Mouse (Mus musculus) effector memory CD4-positive, alpha-beta T cell, adult 7 months (primary cell): Measurements from ENCODE around the gene Tnfaip2. TPM values are rescaled to one million over a fixed set of nuclear protein-coding genes. Genes with fewer than 3 reads are reported as not detected.

Experiments
- polyA plus RNA-seq: library from polyadenylated mRNA; unstranded; fragments of 100-300 nt; shearing (Covaris generic); gene quantifications from one replicate; pipeline ENCODE4 v1.2.1, GENCODE M21; 2017

The Tnfaip2 gene
- polyA plus RNA-seq, result 0.10 TPM

DNA sequence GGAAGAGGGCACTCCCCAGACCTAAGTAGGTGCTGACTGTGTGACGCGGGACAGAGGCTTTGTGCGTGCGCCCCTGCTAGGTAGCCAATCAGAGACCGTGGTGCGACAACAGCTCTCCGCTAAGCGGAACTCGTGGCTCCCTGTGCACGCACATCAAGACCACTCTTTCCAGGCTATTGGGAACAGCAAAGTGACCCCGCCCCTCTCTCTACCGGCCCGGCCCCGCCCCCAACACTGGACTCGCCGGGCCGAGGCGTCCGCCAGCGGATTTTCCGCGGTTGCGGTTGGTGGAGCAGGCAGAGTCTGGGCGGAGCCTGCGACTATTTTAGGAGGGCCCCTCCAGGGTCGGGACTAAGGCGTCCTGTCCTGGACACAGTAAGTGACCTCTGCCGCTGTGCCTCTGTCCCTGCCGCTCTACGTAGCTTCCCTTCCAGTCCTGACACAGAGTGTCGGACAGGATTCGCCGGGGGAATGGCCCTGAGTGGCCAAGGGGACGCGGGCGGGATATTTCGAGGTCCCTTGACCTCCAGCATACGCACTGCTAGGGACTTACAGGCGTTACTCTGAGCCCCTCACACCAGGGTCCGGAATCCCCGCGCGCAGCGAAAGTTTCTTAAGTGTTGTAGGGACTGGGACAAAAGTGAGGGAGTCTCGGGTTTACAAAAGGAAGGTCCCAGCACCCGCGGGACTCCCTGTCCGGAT, at the start of gene Tnfaip2:
TSS of gene Tnfaip2 (plus strand) at position 161 of the 702 bp plus-strand sequence.

DNA sequence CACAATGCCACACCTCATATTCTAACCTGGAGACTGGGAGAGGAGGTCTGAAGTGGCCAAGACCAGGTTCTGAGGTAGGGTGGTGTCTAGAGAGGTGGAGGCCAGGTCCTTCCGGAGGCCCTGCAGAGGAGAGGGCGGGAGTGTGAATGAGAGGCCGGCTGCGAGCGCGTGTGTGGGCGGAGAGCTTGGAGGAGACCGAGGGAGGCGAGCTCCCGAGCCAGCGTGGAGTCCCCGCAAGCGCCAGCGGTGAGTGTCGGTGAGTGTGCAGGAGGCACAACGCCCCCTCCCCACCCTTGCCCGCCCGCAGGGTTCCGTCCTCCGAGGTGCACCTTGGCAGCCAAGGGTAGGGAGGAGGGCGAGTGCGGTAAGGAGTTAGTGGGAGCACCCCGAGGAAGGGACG, 35.6 kb upstream of the Tnfaip2 start, which contains the start of gene Lbhd2:
TSS of gene Lbhd2 (plus strand) at position 188 of the 400 bp plus-strand sequence.

DNA sequence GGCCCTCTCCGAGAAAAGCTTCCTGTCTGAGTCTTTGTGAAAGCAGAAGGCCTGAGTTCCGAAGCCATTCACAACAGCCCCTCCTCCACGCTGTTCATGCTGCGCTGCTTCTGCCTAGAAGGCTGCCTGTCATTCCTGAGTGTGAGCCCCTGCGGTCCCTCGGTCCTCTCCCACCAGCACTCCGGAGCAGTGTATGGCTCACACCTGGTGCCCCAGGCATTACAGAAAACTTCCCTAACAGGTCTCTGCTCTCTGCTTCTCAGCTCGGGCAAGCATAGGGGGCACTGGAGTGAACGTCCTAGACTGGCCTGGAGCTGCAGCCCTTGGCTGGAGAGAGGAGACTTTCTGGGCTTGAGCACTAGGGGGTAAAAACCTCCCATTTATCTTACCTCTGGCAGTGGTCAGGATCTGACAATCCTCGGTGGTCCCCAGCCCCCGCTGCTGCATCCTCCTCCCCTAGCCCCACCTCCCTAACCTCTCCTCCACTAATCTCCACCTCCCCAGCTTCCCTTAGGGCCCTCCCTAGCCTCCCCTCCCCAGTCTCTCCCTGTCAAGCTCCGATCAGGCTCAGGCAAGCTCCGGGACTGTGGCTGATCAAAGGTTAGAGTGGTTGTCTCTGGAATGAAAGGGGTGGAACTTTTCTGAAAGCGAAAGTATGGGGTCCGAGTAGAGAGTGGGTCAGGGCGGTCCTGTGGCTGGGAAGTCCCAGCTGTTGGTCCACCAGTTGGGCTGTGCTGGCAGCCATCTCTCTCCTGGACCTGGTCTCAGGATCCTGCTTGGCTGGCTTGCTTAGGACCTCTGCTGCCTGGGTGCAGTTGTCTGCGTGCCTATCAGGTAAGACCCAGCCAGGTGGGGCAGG, 25.1 kb upstream of the Tnfaip2 start, which contains the start of gene Exoc3l4:
TSS of gene Exoc3l4 (plus strand) at position 97 of the 859 bp plus-strand sequence.

DNA sequence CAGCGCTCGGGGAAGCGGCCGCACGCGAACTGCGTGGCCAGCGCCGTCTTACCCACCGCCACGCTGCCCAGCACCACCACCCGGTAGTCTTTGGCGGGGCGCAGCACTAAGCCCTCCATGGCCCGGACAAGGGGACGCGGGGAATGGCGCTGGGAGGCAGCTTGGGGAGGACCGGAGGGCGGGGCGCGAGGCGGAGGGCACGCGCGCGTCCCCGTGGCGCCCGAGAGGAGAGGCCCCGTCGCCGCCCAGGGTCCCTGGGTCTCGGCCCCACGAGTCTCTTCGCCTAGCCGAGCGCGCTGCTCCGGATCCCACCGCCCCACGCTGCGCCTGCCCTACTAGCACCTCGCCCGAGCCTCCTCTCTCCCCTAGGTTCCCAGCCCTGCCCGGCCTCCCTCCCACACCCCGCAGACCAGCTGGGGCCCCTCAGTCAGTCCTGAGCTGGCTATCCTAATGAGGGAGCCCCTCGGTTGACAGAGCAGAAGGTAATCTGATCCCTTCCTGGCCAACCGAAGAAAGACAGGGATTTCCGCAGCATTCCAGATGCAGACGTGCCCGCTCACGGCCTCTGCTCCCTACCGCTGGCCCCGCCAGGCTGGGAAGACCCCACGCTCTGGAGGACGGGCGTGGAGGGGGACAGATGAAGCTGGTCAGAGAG, 43.5 kb downstream of the Tnfaip2 start, which contains the start of gene Gm266:
TSS of gene Gm266 (minus strand) at position 172 of the 655 bp plus-strand sequence.

Other genes with a start within 250 kb of the Tnfaip2 start
- 0.29 TPM for gene Amn, start 171.4 kb upstream of the Tnfaip2 start, polyA plus RNA-seq
- gene Cdc42bpb, start 64.8 kb upstream of the Tnfaip2 start, polyA plus RNA-seq, result 1.0 TPM
- gene Lbhd2, start 35.7 kb upstream of the Tnfaip2 start, polyA plus RNA-seq, result not detected
- gene Exoc3l4, start 25.5 kb upstream of the Tnfaip2 start, polyA plus RNA-seq, result 0.63 TPM
- not detected for gene Gm266, start 43.4 kb downstream of the Tnfaip2 start, polyA plus RNA-seq
- 1,140 TPM for gene Eif5, start 95.5 kb downstream of the Tnfaip2 start, polyA plus RNA-seq
- gene Mark3, start 132.1 kb downstream of the Tnfaip2 start, polyA plus RNA-seq, result 77.7 TPM
- 52.4 TPM for gene Ckb, start 229.9 kb downstream of the Tnfaip2 start, polyA plus RNA-seq
- gene Trmt61a, start 235.6 kb downstream of the Tnfaip2 start, polyA plus RNA-seq, result 13.6 TPM